Mouse (Mus musculus) fat pad, adult 2 months (tissue): ENCODE results near the gene Dab2ip.

Source experiments
- DNase-seq: peaks from one replicate; pipeline ENCODE4 v3.0.0-alpha.2; 2011; ENCODE audit warnings: low read depth, low spot score; ENCODE audit errors: extremely low read depth

Dab2ip gene

GRCm38 (mm10) chr2:35558826-35559550 is 922 bp downstream of the Dab2ip start:
- no peak for DNase-seq

- DNase-seq: no peak
Measured at GRCm38 (mm10) chr2:35559551-35559835, 1.4 kb downstream of the Dab2ip start.

GRCm38 (mm10) chr2:35563722-35564121 is 5.7 kb downstream of the Dab2ip start:
- DNase-seq: no peak

- DNase-seq: no peak
Measured at GRCm38 (mm10) chr2:35565051-35565836, 7.2 kb downstream of the Dab2ip start.

GRCm38 (mm10) chr2:35566957-35567693 is 9.1 kb downstream of the Dab2ip start:
- DNase-seq: no peak

- DNase-seq: no peak
Measured at GRCm38 (mm10) chr2:35567694-35568149, 9.7 kb downstream of the Dab2ip start.

- DNase-seq: no peak
Measured at GRCm38 (mm10) chr2:35570743-35571142, 12.7 kb downstream of the Dab2ip start.

- DNase-seq: no peak
Measured at GRCm38 (mm10) chr2:35574643-35575042, 16.6 kb downstream of the Dab2ip start.

- no peak for DNase-seq
Measured at GRCm38 (mm10) chr2:35576675-35577074, 18.6 kb downstream of the Dab2ip start.

- no peak for DNase-seq
Measured at GRCm38 (mm10) chr2:35580111-35580510, 22.0 kb downstream of the Dab2ip start.

GRCm38 (mm10) chr2:35581501-35582340 is 23.7 kb downstream of the Dab2ip start:
- no peak for DNase-seq

- no peak for DNase-seq
Measured at GRCm38 (mm10) chr2:35582341-35582941, 24.4 kb downstream of the Dab2ip start.

- DNase-seq: no peak
Measured at GRCm38 (mm10) chr2:35583406-35583805, 25.3 kb downstream of the Dab2ip start.

GRCm38 (mm10) chr2:35584011-35584410 is 25.9 kb downstream of the Dab2ip start:
- no peak for DNase-seq

GRCm38 (mm10) chr2:35588368-35588767 is 30.3 kb downstream of the Dab2ip start:
- DNase-seq: no peak

GRCm38 (mm10) chr2:35589385-35589784 is 31.3 kb downstream of the Dab2ip start:
- no peak for DNase-seq

GRCm38 (mm10) chr2:35589800-35590199 is 31.7 kb downstream of the Dab2ip start:
- DNase-seq: no peak

- DNase-seq: no peak
Measured at GRCm38 (mm10) chr2:35591961-35592724, 34.1 kb downstream of the Dab2ip start.

- DNase-seq: no peak
Measured at GRCm38 (mm10) chr2:35592725-35593392, 34.8 kb downstream of the Dab2ip start.
